Mouse (Mus musculus) kidney, embryonic 16.5 days (tissue): ENCODE measurements around the gene Pikfyve. TPM values are rescaled to one million over a fixed set of nuclear protein-coding genes. Genes with fewer than 3 reads are reported as not detected.

Experiments used
- polyA plus RNA-seq: library from polyadenylated mRNA; unstranded; fragments of >200 nt; fragmentation: Nextera tagmentation; extraction: Ambion mirVana; gene quantifications from 2 replicates; pipeline ENCODE4 v1.2.1, GENCODE M21; 2015

The Pikfyve gene
- polyA plus RNA-seq, 1 experiment from 2014 or later, result 10.0 TPM

Other genes with a start within 250 kb of the Pikfyve start
- gene Plekhm3, start 229.9 kb upstream of the Pikfyve start, polyA plus RNA-seq, result 5.0 and 9.1 TPM in 2 replicates
- 3.0 and 3.9 TPM in 2 replicates for gene Akr1cl, start 153.9 kb upstream of the Pikfyve start, polyA plus RNA-seq
- gene Cryge, start 135.5 kb upstream of the Pikfyve start, polyA plus RNA-seq, result not detected in 2 replicates
- not detected in 2 replicates for gene Crygd, start 123.2 kb upstream of the Pikfyve start, polyA plus RNA-seq
- not detected in 2 replicates for gene Crygc, start 113.0 kb upstream of the Pikfyve start, polyA plus RNA-seq
- gene Crygb, start 104.4 kb upstream of the Pikfyve start, polyA plus RNA-seq, result not detected in 2 replicates
- gene Cryga, start 83.3 kb upstream of the Pikfyve start, polyA plus RNA-seq, result not detected in 2 replicates
- gene Gm28845, start 67.1 kb upstream of the Pikfyve start, polyA plus RNA-seq, result 0.29 TPM in 1 of 2 replicates, not detected in the other
- gene D630023F18Rik, start 63.5 kb upstream of the Pikfyve start, polyA plus RNA-seq, result 2.0 and 2.8 TPM in 2 replicates
- 293 and 329 TPM in 2 replicates for gene Idh1, start 183 bp upstream of the Pikfyve start, polyA plus RNA-seq
- not detected in 2 replicates for gene Pth2r, start 95.4 kb downstream of the Pikfyve start, polyA plus RNA-seq